Mouse (Mus musculus) myocyte (in vitro differentiated cells): ENCODE measurements around the gene Ptch2. TPM values are rescaled to one million over a fixed set of nuclear protein-coding genes. Genes with fewer than 3 reads are reported as not detected.
A peak's percentile ranks its signal among the peaks of the same experiment; 100 is the strongest.

Experiments used
- H3K27me3 ChIP-seq: one replicate; pipeline ENCODE4 v1.6.1; 2011; ENCODE audit not compliant: control insufficient read depth, insufficient read depth, insufficient read length
- H3K36me3 ChIP-seq: one replicate; pipeline ENCODE4 v1.6.1; 2011; ENCODE audit not compliant: control insufficient read depth, insufficient read depth
- H3K4me2 ChIP-seq: one replicate; pipeline ENCODE4 v1.6.1; 2011; ENCODE audit warnings: low read depth, control low read depth
- H3K4me3 ChIP-seq: one replicate; pipeline ENCODE4 v1.5.1; 2011; ENCODE audit warnings: mild to moderate bottlenecking, control low read depth, moderate library complexity
- H3K79me2 ChIP-seq: one replicate; pipeline ENCODE4 v1.6.1; 2011; ENCODE audit not compliant: control insufficient read depth, insufficient read depth
- H3ac ChIP-seq: one replicate; pipeline ENCODE4 v1.6.1; 2011; ENCODE audit not compliant: control insufficient read depth, insufficient read length
- CEBPB ChIP-seq: IDR thresholded peaks from 2 replicates; pipeline ENCODE4 v1.6.1; 2011; ENCODE audit warnings: mild to moderate bottlenecking, moderate library complexity; ENCODE audit not compliant: poor library complexity, insufficient read depth, severe bottlenecking
- E2F4 ChIP-seq: IDR thresholded peaks from one replicate; pipeline ENCODE4 v1.6.1; 2011; ENCODE audit warnings: mild to moderate bottlenecking, control low read depth, moderate library complexity; ENCODE audit not compliant: insufficient read depth
- MAX ChIP-seq: IDR thresholded peaks from one replicate; pipeline ENCODE4 v1.6.1; 2011; ENCODE audit warnings: low read depth, mild to moderate bottlenecking, control low read depth
- MYOD1 ChIP-seq, 3 experiments: IDR thresholded peaks; one replicate each; pipeline ENCODE4 v1.6.1; 2011; ENCODE audit warnings: control low read depth in 2 of 3, low read depth in 2 of 3, mild to moderate bottlenecking in 2 of 3, moderate library complexity in 1 of 3; ENCODE audit not compliant: insufficient read length in 2 of 3, control insufficient read depth in 1 of 3
- MYOG ChIP-seq, 3 experiments: IDR thresholded peaks; one replicate each; pipeline ENCODE4 v1.6.1; 2011; ENCODE audit warnings: control low read depth in 2 of 3, low read depth in 2 of 3, mild to moderate bottlenecking in 2 of 3; ENCODE audit not compliant: insufficient read length in 2 of 3, control insufficient read depth in 1 of 3, insufficient read depth in 1 of 3
- POLR2A ChIP-seq: IDR thresholded peaks from one replicate; pipeline ENCODE4 v1.6.1; 2011; ENCODE audit warnings: low read depth, mild to moderate bottlenecking, control low read depth, moderate library complexity; ENCODE audit not compliant: insufficient read length
- POLR2AphosphoS2 ChIP-seq: IDR thresholded peaks from one replicate; pipeline ENCODE4 v1.6.1; 2011; ENCODE audit warnings: low read depth, control low read depth; ENCODE audit not compliant: insufficient read length
- REST ChIP-seq: IDR thresholded peaks from one replicate; pipeline ENCODE4 v1.6.1; 2011; ENCODE audit warnings: mild to moderate bottlenecking, control low read depth, moderate library complexity; ENCODE audit not compliant: insufficient read depth, insufficient read length
- SRF ChIP-seq: IDR thresholded peaks from one replicate; pipeline ENCODE4 v1.6.1; 2011; ENCODE audit warnings: low read depth; ENCODE audit not compliant: control insufficient read depth, insufficient read length
- TCF12 ChIP-seq: IDR thresholded peaks from one replicate; pipeline ENCODE4 v1.6.1; 2011; ENCODE audit warnings: mild to moderate bottlenecking, control low read depth; ENCODE audit not compliant: poor library complexity, insufficient read depth, severe bottlenecking
- TCF3 ChIP-seq: IDR thresholded peaks from one replicate; pipeline ENCODE4 v1.6.1; 2011; ENCODE audit warnings: low read depth, control low read depth; ENCODE audit not compliant: insufficient read length
- USF1 ChIP-seq: IDR thresholded peaks from one replicate; pipeline ENCODE4 v1.6.1; 2011; ENCODE audit warnings: low read depth, mild to moderate bottlenecking, control low read depth, moderate library complexity
- polyA plus RNA-seq: library from polyadenylated mRNA; unstranded; fragments of >200 nt; fragmentation: generic; extraction: Trizol; gene quantifications from one replicate; pipeline ENCODE4 v1.2.1, GENCODE M21; 2012; ENCODE audit warnings: missing spikeins

Ptch2 gene
- polyA plus RNA-seq, 1 experiment: 0.02 TPM

GRCm38 (mm10) chr4:117124518-117125347 lies 28.9 kb downstream of the Ptch2 start:
- TF ChIP-seq MYOD1 (IDR thresholded peaks at IDR 0.05; ENCODE audit: control insufficient read depth in 1 of 3, insufficient read length in 2 of 3, low read depth in 2 of 3): no peak
- 0 out of 2 replicates have a peak, but pooled peaks have one; percentile 3 for TF ChIP-seq CEBPB
- TF ChIP-seq POLR2AphosphoS2: peak; percentile 13
- H3K4me3 ChIP-seq: peak overlapping the region; percentile 20
- peaks cover 7% of the 10 kb centered on the region for H3K79me2 ChIP-seq
- H3K27me3 ChIP-seq: no peaks in the 10 kb centered on the region
- peaks cover 4% of the 10 kb centered on the region for H3K36me3 ChIP-seq
- peak overlapping the region; percentile 92 for H3K4me2 ChIP-seq
- no peak overlapping the region for H3ac ChIP-seq

GRCm38 (mm10) chr4:117125348-117125909 lies 29.6 kb downstream of the Ptch2 start, which contains the start of gene Btbd19:
Gene Btbd19, minus strand, starts transcription at chr4:117125725.
- H3K27me3 ChIP-seq: no peaks in the 10 kb centered on the region
- peak within 1 kb of the TSS; percentile 20 for H3K4me3 ChIP-seq
- TF ChIP-seq MYOD1 (IDR thresholded peaks at IDR 0.05; ENCODE audit: control insufficient read depth in 1 of 3, insufficient read length in 2 of 3, low read depth in 2 of 3) (peak in 2 of 3 experiments; percentile 44 to 46), POLR2AphosphoS2 (peak; percentile 5), USF1 (no peak), E2F4 (no peak), SRF (no peak), MAX (no peak), POLR2A (no peak), TCF3 (no peak), REST (no peak), CEBPB (no peak), TCF12 (no peak), MYOG (IDR thresholded peaks at IDR 0.05; ENCODE audit: control insufficient read depth in 1 of 3, insufficient read depth in 1 of 3, insufficient read length in 2 of 3, low read depth in 2 of 3) (peak; percentile 26 to 52 (median 33))
- H3K4me2 ChIP-seq: peak within 1 kb of the TSS; percentile 92
- H3ac ChIP-seq: no peak within 1 kb of the TSS
- peaks cover 7% of the 10 kb centered on the region for H3K79me2 ChIP-seq
- peaks cover 9% of the 10 kb centered on the region for H3K36me3 ChIP-seq

- Histone ChIP-seq H3ac (no peak overlapping the region), H3K4me2 (peak overlapping the region; percentile 92), H3K36me3 (peaks cover 9% of the 10 kb centered on the region), H3K27me3 (no peaks in the 10 kb centered on the region), H3K79me2 (peaks cover 7% of the 10 kb centered on the region), H3K4me3 (peak overlapping the region; percentile 20)
- peak; percentile 29 for TF ChIP-seq POLR2A
- no peak for TF ChIP-seq MAX
- peak; percentile 55 for TF ChIP-seq POLR2AphosphoS2
These were observed 30.2 kb downstream of the Ptch2 start for GRCm38 (mm10) chr4:117125910-117126674.

- Histone ChIP-seq H3K4me3 (peak within 1 kb of the TSS; percentile 20), H3ac (no peak within 1 kb of the TSS), H3K27me3 (no peaks in the 10 kb centered on the region), H3K36me3 (peaks cover 9% of the 10 kb centered on the region), H3K4me2 (peak within 1 kb of the TSS; percentile 92), H3K79me2 (peaks cover 7% of the 10 kb centered on the region)
- no peak for TF ChIP-seq POLR2A
- no peak for TF ChIP-seq SRF
- TF ChIP-seq USF1: no peak
- TF ChIP-seq MAX: no peak
- no peak for TF ChIP-seq POLR2AphosphoS2
- no peak for TF ChIP-seq REST
- TF ChIP-seq E2F4: no peak
- TF ChIP-seq CEBPB: no peak
- TF ChIP-seq TCF3: no peak
- TF ChIP-seq MYOD1 (IDR thresholded peaks at IDR 0.05; ENCODE audit: control insufficient read depth in 1 of 3, insufficient read length in 2 of 3, low read depth in 2 of 3): no peak
- TF ChIP-seq MYOG (IDR thresholded peaks at IDR 0.05; ENCODE audit: control insufficient read depth in 1 of 3, insufficient read depth in 1 of 3, insufficient read length in 2 of 3, low read depth in 2 of 3): no peak
These were observed 30.9 kb downstream of the Ptch2 start, which contains the start of gene Tctex1d4 for GRCm38 (mm10) chr4:117126675-117127290. Gene Tctex1d4, plus strand, starts transcription at chr4:117126794.
